Mouse (Mus musculus) heart, postnatal 4 days (tissue): ENCODE measurements around the gene Tmem30b. TPM values are rescaled to one million over a fixed set of nuclear protein-coding genes. Genes with fewer than 3 reads are reported as not detected.
"Not testable (repeated sequence)": the region's sequence is repeated elsewhere in the genome, so short reads cannot be mapped to it uniquely, and the experiment has no call there.

Experiments used
- DNase-seq: peaks from one replicate; pipeline ENCODE4 v3.0.0; 2021
- total RNA-seq, 2 experiments: library from RNA; stranded (reverse); gene quantifications; 2 replicates each; pipeline ENCODE4 v1.2.3; 2021

Tmem30b gene
- total RNA-seq, 2 experiments from 2014 or later: 0.31 to 0.32 TPM

GRCm38 (mm10) chr12:73558525-73559195 lies 12.5 kb upstream of the Tmem30b start:
- DNase-seq: no peak

- peak; percentile 84 for DNase-seq
These were observed 8.0 kb upstream of the Tmem30b start for GRCm38 (mm10) chr12:73554155-73554554.

DNA sequence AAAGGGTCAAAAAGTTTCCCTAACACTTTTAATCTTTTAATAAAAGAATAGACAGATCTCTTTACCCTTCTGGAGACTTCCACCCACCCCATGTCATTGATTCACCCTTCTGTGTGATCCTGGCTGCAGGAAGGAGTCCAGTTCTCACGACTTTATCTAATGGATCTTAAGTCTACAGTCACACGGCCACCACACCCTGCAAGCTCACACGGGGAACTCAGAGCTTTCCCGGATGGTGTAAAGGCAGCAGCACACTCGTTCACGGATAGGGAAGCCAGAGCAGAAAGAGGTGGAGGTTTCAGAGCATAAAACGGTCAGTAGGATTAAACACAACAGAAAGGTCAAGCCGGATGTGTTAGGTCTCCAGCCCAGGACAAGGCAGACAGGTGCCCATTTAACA lies 2.1 kb upstream of the Tmem30b start:
- DNase-seq: no peak

DNA sequence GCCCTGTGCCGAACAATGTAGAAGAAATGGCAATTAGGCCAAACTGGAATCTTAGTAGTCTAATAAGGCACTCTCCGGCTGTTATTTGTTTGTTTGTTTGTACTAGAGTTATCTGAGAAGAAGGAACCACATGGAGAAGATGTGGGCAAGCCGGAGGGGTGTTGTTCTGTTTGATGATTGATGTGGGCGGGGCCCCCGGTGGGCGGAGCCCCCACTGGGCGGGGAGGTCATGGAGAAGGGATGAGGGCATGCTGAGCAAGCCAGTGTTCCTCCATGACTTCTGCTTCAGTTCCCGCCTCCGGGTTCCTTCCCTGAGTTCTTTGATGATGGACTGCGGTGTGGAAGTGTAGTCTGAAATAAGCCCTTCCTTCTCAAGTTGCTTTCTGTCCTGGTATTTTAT lies 1.5 kb upstream of the Tmem30b start:
- no peak for DNase-seq

- peak; percentile 61 for DNase-seq
These were observed 513 bp downstream of the Tmem30b start for GRCm38 (mm10) chr12:73545672-73546085.

GRCm38 (mm10) chr12:73544736-73545671 lies 1.2 kb downstream of the Tmem30b start:
- DNase-seq: no peak

DNA sequence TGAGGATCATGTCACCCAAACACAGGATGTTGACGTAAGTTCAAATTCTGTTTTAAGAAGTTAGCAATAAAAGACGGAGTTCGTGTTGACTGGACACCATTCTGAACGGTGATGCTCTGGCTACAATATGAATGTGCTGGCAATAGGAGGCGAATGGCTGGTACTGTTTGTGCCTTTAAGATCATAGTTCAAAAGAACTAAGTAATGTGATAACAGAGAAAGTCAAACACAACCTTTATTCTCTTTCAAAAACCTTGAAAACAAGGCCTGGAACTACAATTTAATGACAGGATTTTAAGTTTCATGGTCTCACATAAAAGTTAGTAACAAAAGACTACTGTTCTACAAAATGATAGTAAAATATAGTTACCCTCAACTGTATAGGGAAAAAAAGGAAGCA lies 3.0 kb downstream of the Tmem30b start:
- no peak for DNase-seq

DNA sequence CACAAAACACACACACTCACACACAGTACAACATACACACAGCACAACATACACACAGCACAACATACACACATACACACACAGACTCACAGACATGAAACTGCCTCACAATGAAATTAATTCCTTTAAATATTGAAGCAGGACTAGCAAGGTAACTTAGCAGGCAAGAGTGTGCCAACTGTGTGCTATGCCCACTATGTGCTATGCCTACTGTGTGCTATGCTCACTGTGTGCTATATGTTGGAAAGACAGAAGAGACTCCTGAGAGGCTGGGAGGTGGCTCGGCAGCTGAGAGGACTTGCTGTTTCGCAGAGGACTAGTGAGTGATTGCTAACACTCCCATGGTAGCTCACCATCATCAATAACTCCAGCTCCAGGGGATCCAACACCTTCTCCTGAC lies 5.8 kb downstream of the Tmem30b start:
- no peak for DNase-seq

DNA sequence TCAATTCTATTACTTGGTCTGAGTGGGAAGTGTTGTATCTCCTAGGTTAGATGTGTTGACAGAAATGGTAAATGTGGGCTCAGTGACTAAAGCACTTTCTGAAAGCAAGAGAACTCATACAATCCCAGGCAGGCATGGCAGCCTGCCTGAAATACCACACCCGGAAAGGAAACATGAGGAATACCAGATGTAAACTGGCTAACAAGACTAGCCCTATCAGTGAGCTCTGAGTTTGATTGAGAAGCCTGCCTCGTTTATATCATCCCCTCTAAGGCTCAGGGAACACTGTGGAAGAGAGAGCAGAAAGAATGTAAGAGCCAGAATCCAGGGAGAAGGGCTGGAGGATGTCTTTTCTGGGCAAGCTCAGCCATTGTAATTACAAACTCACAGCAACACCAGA lies 7.0 kb downstream of the Tmem30b start:
- DNase-seq: peak; percentile 18

DNA sequence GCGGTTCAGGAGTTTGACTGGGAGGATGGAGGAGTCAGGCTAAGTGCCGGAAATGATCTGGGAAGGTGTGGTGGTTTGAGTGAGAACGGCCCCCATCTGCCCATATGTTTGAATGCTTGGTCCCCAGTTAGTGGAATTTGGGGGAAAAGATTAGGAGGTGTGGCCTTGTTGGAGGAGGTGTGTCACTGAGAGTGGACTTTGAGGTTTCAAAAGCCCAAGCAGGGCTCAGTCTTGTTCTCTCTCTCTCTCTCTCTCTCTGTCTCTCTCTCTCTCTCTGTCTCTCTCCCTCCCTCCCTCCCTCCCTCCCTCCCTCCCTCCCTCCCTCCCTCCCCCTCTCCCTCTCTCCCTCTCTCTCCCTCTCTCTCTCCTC lies 8.1 kb downstream of the Tmem30b start:
- DNase-seq: not testable (repeated sequence)

GRCm38 (mm10) chr12:73537499-73538138 lies 8.6 kb downstream of the Tmem30b start:
- DNase-seq: peak; percentile 17

- peak; percentile 73 for DNase-seq
These were observed 11.6 kb downstream of the Tmem30b start for GRCm38 (mm10) chr12:73534591-73534990.

- DNase-seq: peak; percentile 47
These were observed 14.2 kb downstream of the Tmem30b start for GRCm38 (mm10) chr12:73531889-73532479.

GRCm38 (mm10) chr12:73529590-73529989 lies 16.6 kb downstream of the Tmem30b start:
- DNase-seq: no peak

DNA sequence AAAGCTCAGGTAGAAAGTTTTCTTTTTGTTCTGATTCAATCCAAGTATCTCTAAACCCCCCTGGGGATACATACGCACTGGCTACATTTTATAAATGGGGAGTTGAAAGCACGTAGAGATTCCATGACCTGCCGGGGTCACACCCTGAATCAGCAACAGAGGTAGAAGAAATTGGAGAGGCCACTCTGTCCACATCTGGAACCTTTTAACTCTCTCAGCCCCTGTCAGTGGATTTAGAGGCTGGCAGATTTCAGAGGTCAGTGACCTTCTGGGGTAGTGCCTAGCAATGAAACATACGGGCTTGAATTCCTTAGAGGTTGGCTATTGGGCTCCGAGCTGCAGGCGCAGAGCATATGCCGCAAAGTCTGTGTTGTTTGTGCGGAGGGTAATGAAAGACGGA lies 17.1 kb downstream of the Tmem30b start:
- no peak for DNase-seq

DNA sequence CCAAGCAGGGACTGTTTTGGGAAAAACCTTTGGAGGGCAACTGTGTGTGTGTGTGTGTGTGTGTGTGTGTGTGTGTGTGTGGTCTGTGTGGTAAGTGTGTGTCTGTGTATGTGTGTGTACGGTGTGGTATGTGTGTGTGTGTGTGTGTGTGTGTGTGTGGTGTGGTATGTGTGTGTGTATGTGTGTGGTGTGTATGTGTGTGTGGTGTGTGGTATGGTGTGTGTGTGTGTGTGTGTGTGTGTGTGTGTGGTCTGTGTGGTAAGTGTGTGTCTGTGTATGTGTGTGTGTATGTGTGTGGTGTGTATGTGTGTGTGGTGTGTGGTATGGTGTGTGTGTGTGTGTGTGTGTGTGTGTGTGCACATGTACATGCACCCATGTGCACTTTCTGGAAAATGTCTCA lies 18.1 kb downstream of the Tmem30b start:
- not testable (repeated sequence) for DNase-seq

DNA sequence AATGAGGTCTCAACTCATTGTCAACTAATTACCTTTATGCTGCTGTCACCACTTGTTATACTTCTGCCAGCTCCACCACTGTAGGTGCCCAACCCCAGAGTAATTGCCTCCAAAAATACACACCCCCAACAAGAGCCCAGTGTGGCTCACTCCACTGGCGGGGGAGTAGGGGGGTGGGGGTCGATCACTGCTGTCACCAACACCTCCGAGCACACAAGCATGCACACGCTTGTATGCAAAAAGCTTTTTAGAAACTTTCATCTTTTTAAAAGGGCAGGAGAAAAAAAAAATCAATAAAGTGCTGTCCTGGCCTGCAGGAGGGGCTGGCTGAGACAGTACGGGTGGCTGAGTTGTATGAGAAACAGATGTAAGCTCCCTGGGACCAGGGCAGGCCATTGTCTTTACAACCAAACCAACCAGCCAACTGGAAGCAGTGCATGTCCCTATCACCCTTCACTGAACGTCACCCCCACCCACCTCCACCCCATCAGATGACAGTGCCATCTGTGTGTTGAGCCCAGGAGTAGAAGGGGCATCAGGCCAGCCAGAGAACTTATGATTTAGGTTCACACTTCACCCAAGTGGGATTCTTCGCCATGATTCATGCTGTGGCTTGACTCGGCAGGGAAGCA lies 20.8 kb downstream of the Tmem30b start:
- DNase-seq: no peak

DNA sequence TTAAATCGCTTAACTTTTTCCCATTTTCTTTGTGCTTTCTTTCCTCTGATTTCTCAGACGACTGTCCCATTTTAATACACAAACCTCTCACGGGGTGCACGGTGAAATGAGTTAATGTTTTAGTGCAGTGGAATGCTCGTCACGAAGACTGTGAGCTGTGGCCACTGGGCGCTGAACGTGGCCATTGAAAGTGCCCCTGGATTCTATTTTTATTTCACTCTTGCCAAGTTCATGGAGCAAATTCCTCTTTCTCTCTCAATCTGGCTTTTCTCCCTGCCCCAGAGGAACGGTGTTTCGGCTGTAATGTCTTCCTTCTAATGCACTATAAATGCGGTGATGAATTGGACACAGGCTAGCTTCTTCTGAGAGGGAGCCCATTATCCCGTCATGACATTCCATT lies 23.1 kb downstream of the Tmem30b start:
- no peak for DNase-seq

DNA sequence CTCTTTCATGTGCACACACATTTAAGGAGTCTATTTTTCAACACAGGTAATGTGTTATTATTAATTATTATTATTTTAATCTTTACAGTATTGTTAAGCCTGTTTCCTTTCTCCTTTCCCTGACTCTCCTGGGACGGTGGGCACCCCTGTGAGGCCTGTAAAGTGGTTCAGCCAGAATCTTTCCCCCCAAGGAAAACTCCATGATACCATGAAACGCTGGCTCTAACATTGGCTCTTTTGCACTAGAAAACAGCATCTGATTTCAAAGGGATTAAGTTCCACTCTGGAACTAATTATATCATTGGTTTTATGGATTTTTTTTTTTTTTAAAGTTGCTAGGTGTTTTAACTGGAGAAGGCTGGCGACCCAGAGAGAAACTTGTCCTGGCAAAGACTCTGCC lies 24.2 kb downstream of the Tmem30b start:
- no peak for DNase-seq

- DNase-seq: no peak
These were observed 24.9 kb downstream of the Tmem30b start for GRCm38 (mm10) chr12:73521238-73521841.

DNA sequence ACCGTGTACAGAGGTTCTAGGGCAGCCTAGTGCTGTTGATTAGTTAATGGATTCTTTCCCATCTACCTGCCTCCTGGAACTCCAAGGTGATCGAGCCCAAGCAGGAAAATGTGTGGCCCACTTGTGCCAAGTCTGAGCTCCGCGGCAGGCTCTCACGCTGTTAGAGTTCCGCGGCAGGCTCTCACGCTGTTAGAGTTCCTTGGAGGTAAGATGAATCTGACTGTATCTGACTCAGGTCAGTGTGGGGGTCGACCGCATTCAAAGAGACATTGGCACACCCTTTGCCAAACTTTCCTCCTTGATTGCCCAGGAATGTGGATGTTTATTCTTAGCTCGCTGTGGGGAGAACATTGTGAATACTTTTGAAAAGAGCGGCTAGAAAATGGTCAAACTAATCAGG lies 28.4 kb downstream of the Tmem30b start:
- peak; percentile 13 for DNase-seq
